Mouse (Mus musculus): ENCODE data around the gene Arl4c.
"Not testable (repeated sequence)": the region's sequence is repeated elsewhere in the genome, so short reads cannot be mapped to it uniquely, and the experiment has no call there.

The Arl4c gene

DNA sequence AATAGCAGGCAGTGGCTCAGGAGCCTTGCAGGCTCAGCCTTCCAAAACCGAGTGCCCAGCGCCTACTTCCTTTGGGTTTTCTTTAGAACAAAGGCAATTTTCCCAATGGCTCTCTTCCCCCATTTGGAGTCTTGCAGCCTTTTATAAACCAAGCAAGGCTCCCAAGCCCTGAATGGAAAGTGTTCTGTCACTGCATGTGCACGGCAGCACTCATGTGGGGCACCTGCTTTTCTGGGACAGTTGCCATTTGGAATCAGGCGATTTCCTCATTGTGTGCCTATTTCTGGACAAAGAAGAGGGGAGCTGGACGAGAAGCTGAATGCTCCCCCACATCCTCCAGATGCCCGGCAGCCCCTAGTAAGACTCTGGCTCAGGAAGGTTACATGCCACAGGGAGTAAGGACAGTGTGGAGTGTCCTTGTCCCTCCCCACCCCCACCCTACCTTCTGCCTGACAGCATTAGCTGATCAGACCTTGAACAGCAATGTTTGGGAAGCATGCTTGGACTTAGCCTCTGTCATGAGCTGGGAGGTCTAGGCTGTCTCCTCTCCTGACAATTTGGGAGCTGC is 43.6 kb downstream of the Arl4c start:
- ATAC-seq (ENCODE audit: insufficient number of reproducible peaks, low FRiP score, low TSS enrichment): peak; percentile 78

DNA sequence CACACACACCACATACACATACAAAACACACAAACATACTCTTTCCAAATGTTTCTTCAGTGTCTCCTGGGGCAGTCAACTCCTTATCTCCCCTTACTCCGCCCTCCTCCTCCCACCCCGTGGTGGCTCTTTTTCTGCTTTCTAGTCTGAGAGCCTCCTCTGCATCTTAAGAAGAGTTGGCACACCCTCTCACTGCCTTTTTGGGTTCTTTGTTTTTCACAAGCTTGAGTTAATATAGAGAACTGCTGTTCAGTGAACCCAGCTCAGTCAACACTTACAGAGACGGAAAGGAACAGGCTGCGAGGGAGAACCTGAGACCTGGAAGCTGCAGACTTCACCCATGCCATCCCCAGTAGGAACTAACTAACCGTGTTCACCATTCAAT is 45.9 kb downstream of the Arl4c start:
- ATAC-seq (ENCODE audit: insufficient number of reproducible peaks, low FRiP score, low TSS enrichment): no peak

DNA sequence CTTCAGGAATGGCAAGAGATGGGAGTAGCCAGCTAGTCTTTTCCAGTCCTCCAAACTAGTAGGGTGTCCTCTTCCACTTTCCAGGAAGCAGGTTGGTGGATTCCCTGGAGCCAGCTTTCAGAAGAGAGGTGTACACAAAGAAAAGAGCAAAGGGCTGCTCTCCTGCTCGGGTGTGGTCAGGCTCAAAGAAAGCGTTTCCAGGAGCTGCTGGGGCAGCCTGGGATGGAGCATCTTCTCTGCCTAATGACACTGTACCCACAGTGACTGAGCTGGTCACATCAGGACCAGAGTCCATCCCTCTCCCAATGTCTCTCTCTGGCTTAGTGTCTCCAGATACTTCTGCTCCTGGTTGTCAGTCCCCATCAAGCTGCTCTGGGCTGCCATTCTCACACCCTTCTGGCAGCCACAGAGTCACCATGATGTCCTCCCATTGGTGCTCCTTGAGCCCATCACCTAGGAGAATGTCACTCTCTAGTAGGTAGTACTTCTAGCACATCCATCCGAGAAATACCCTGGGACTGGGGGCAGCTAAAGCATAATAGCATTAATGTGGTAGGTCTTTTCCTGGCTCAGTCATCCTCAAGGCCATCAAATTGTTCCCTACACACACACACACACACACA is 46.4 kb downstream of the Arl4c start:
- ATAC-seq (ENCODE audit: insufficient number of reproducible peaks, low FRiP score, low TSS enrichment): no peak

DNA sequence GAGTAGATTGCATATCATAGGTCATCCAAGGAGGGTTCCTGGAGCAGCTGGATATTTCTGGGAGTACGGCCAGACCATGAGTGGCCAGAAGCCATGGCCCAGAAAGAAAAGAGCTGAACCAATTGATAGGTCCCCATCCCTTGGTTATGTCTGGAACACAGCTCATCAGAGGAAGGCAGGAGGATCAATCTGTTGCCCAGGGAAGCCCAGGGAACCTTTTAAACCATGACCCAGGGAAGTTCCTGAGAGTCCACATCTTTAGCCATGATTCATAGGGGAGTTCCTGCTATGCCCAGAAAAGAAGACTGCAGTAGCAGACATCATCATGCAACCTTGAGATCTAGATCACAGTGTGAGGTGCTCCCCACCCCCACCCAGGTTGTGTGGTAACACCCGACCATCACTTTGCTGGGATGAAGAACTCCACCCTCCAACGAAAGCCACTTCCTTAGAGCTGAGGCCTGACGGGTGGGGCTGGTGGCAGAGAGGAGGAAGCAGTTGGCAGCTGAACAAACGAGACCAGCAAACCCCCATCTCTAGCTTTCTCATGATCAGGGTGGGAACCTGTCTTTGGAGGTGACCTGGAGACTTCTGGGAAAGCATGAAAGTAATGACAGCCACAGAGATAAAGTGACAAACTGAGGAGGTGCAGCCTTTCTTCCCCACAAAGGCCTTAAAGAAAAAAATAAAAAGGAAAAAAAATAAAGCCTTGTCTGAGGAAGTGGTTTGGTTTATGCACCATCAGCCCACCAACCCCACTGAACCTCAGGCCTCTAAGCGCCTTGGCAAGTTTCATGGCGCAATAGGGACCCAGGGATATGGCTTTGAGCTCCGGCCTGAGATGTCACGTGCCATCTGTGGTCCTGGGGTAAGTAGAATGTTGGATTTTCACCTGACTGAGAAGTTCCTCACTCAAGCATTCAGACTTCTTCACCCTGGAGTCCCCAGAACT is 47.2 kb downstream of the Arl4c start:
- no peak for ATAC-seq (ENCODE audit: insufficient number of reproducible peaks, low FRiP score, low TSS enrichment)

DNA sequence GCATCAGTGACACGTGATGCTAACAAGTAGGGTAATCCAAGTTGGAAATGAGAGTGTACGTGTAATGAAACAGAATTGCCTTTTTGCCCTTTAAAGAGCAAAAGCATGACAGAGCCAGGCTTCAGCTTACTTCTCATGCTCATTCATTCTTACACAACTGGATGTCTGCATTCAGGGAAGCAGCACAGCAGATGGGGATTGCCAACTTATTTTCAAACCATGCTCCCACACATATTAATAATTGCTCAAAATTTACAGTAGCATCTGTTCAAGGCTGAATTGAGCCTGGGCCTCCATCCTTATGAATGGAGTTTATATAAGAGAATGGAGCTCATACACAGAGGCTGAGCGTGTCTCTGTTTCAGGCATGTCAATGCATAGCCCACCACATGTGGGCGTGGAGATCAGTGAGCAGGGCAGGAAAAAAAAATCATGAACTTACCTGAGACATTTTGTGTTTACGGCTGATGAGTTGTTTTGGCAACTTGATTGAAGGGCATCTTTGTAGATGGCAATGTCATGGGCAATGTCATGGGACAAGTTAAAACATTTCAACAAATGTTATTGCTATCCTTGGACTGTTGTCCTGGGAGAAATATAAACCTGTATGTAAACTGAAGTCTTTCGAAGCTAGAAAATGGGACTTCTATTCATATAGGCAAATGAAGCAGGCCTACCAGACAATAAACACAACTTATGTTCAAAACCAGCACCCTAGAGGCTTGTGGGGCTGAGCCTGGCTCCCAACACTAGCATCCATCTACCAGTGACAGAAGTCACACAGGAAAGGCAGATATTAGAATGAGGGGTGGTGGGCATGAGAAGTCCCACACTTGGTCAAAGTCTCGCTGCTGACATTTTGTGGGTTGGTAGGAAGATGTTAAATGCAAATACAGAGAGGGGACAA is 48.2 kb downstream of the Arl4c start:
- ATAC-seq (ENCODE audit: insufficient number of reproducible peaks, low FRiP score, low TSS enrichment): no peak

DNA sequence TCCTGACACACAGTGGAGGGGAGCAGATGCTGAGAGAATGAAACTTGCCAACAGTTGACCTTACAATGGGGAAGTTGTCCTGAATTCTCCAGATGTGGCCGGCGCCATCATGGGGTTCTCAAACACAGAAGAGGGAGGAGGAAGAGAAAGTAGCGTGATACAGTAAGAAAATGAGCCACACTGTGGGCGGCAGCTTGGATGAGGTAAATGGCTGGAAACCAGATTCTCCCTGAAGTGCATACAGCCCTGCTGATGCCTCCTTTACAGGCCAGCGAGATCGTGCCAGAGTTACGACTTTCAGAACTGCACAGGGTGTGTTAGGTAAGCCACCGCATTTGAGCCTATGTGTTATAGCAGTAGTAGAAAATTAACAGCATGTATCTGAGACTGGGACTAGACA is 49.3 kb downstream of the Arl4c start:
- no peak for ATAC-seq (ENCODE audit: insufficient number of reproducible peaks, low FRiP score, low TSS enrichment)

DNA sequence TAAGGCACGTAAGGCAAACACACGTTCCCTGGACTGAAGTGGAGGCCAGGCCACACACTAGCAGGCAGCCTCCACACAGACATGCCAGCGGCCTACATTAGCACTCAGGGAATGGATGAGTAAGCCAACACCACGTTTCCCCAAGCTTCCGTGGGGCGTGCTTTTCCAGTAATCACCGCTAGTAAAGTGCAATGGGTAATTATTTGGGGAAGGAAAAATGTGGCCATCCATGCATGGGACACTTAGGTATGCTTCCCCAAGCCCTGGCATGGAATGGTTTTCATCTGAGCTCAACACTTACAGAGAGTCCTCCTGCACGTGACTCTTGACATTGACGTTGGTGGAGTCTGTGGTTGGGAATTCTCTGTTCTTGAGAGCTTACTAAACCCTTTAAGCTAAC is 50.4 kb downstream of the Arl4c start:
- no peak for ATAC-seq (ENCODE audit: insufficient number of reproducible peaks, low FRiP score, low TSS enrichment)

DNA sequence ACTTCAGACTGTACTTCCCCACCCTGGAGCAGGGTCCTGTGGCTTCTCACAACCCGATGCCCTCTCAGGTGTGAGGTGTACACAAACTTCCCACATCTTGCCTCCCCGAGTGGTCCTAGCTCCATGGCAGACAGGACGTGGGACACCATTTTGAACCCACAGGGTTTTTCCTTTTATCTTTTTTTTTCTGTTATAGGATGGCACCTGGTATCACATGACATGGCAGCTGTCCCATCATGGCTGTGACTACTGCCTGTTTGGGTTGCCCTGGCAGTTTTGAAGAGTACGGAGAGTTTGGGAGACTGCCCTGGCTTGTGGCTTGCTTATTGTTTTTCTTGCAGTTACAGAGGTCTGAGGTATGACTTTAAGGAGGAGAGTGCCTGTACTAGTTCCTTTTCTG is 53.3 kb downstream of the Arl4c start:
- ATAC-seq (ENCODE audit: insufficient number of reproducible peaks, low FRiP score, low TSS enrichment): no peak

DNA sequence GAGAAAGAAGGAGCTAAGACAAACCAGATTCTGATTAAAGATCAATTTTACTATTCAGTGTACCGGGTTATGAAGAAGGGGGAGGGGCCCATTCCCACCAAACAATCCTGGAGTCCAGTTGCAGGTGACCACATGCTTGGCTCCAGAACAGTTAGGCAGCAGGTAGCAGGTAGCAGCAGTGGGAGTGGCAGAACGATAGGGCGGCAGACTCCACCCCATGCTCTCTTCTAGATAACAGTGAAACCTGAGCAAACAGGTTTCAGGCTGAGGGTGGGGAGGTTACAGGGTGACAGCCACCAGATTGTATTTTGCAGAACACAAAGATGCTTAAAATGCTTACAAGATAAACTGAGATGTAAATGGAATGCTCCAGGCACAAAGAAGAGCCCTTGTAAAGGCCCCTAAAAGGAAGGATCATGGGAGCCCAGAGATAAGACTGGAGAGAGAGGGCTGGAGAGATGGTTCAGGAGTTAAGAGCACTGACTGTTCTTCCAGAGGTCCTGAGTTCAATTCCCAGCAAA is 56.4 kb downstream of the Arl4c start:
- ATAC-seq (ENCODE audit: insufficient number of reproducible peaks, low FRiP score, low TSS enrichment): no peak

DNA sequence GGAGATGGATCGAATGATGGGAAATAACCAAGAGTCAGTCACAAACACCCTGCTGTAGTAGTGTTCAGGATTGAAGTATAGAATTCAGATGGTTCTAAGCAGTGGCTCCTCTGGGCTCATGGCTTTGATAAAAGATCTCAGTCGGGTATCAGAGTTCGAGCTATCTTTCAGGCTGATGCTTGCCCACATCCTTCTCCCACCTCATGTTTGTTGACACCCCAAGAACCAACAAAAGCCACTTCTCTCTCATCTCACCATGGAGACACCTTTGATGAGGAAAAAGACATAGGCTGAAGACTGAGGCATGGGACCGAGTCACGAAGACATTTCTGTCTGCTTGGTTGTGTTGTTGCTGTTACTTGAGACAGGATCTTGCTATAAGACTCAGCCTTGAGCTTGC is 57.6 kb downstream of the Arl4c start:
- no peak for ATAC-seq (ENCODE audit: insufficient number of reproducible peaks, low FRiP score, low TSS enrichment)

DNA sequence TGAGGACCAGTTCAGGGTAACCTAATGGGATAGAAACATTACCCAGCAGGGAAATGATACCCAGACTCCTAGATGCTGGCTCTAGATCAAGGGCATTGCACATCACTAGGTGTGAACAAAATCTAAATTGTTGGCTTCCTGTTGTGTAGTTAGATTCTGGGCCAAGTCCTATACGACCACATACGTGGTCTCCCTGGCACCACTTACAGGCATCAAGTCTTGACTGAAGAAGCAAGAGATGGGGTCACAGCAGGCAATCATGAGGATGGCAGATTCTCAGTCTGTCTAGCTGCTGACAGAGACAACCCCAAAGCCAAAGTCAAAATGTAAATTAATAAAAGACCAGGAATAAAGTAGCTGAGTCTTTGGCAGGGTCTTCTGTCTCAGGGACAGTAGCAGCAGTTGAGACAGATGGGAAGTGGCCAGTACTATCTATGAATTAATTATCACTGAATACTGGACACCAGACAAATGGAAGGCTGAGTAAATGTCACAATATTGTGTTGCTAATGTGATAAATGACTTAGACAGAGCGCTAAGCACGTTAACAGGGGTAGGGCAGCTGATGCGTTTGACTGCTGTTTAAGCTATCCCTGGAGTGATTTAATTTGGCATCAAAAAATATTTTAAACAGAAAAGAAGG is 58.7 kb downstream of the Arl4c start:
- no peak for ATAC-seq (ENCODE audit: insufficient number of reproducible peaks, low FRiP score, low TSS enrichment)

DNA sequence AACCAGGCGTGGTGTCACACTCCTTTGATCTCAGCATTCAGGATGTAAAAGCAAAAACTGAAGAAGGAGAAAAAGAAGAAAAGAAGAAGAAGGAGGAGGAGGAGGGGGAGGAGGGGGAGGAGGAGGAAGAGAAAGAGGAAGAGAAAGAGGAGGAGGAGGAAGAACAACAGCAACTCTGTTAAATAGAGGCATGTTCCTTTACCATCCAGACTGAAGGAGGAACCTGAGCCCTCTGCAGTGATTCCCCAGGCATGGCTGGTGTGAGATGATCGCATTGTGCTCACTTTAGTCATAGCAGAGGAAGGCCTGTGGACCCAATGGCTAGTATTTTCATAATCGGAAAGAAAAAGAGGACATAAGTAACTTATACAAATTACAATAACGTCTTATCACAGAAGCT is 59.3 kb downstream of the Arl4c start:
- no peak for ATAC-seq (ENCODE audit: insufficient number of reproducible peaks, low FRiP score, low TSS enrichment)

DNA sequence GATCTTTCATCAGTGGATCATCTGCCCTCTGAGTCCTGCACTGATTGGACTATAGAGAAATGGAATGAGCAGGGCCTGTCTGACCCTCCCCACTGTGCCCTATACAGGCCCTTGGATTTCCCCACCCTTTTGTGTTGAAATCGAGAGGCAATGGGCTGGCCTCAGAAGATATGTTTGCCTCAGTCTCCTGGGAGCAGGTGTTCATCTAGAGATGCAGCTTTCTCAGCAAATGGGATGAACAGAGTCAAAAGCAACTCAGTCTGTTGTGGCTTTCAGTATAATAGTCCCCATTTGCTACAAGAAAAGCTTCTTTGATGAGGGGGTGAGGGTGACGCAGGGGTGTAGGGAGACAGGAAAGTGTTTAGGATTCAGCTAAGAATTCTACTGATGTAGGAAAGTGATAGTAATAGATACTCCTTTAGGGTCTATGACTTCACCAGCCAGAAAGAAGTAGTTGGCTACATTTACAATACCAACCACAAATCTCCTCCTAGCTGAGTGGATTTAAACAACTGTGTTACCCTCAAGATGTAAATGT is 60.3 kb downstream of the Arl4c start:
- no peak for ATAC-seq (ENCODE audit: insufficient number of reproducible peaks, low FRiP score, low TSS enrichment)

DNA sequence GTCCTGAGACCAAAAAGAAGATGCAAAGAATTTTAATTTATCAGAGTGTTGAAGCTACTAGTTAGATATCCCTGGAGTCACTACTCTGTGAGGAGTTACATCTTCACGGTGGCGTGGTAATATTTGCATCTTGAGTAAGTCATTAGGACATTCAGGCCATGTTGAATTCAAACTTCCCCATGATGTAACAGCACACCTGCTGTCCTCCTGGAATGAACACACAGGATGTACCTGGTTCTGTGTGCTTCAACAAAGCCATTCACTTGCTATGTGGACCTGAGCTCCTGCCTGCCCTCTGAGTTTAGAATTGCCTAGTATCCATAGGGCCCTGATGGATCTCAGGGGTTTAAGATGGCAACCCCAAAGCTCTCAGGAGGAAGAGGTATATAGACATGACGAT is 60.8 kb downstream of the Arl4c start:
- no peak for ATAC-seq (ENCODE audit: insufficient number of reproducible peaks, low FRiP score, low TSS enrichment)

DNA sequence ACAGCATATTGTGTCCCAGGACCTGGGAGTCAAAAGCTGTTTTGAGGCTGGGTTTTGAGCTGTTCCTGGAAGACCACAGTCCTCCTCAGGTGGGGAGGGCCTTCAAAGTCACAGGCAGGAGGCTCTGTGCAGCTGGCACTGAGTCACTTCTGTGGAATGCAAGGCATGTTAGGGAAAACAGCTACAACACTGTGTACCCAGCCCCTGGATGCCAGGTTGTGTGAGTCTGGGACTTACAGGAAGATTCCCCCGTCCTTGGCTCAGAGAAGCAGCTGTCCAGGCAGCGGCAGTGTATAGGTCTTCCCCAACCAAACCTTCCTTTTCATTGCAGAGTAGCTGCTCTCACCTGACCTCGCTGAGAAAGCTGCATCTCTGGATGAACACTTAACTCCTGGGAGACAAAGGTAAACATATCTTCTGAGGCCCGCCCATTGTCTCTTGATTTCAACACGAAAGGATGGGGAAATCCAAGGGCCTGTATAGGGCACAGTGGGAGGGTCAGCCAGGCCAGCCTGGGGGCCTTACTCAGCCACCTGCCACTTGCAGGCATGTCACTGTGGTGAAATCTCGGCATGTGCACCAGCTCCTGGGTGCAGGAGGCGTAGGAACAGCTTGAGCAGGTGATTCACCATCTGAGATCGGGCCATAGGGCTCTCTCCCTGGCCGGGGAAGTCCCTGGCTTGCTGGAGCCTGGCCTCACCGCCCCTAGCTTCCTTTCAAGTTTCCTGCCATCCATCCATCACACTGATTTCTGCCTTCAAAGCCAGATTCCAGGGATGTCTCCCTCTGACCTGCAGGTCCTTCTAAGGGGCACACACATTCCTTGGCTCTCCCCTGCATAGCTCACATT is 62.4 kb downstream of the Arl4c start:
- ATAC-seq (ENCODE audit: insufficient number of reproducible peaks, low FRiP score, low TSS enrichment): no peak

DNA sequence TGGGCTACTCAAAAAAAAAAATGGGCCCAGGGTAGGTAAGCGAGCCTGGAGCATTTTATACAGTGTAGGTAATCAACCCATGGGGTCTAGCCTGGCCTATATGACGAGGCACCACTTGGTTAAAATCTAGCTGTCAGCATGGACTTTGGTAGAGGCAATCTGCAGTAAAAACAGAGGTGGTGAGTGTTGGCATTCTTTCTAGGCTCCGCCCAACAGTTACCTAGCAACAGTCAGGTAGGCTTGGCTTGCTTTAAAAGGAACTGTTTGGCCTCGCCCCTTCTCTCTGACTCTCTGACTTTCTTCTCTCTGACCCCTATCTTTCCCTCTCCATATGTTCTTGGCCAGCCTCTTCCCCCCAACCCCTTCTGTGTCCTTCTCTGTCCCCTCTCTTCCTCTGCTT is 63.4 kb downstream of the Arl4c start:
- no peak for ATAC-seq (ENCODE audit: insufficient number of reproducible peaks, low FRiP score, low TSS enrichment)

DNA sequence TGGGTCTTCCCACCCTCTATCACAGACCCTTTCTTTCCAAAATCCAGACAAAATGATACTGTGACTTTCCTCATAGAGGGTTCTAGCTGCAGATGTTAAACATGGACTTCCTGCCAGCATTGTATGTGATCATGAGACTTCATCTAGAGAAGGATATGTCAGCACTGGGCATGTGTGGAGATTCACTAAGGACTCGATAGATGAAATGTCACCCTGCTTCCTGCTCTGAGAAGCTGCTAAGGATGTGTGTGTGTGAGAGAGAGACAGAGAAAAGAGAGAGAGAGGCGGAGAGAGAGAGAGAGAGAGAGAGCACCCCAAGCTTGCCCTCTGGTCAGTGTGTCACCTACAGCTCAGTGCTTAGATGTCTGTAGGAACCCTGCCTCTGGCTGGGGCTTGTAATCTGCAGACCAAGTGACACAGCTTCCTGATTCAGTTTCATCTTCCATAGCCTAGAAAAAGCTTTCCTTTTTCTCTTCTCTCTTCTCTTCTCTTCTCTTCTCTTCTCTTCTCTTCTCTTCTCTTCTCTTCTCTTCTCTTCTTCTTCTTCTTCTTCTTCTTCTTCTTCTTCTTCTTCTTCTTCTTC is 65.4 kb downstream of the Arl4c start:
- ATAC-seq (ENCODE audit: insufficient number of reproducible peaks, low FRiP score, low TSS enrichment): not testable (repeated sequence)

DNA sequence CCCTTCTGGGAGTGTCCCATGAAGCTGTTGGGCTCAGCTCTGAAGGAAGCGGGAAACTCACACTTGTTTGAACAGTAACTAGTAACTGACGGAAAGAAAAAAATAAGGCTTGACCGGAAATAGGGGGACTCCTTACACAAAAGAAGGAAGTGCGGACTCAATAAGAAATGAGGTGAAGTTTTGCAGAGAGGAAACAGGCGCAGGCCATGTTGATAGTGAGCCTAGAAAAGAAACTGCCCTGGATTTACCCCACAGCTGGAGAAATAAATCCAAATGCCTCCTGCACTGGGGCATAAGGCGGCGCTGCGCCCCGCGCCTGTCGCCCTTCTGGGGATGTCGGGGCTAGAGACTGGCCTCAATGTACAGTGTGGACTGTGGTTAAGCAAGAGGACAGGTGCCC is 66.4 kb downstream of the Arl4c start:
- ATAC-seq (ENCODE audit: insufficient number of reproducible peaks, low FRiP score, low TSS enrichment): no peak

Data from cerebellum, adult (tissue).